Mouse (Mus musculus) frontal cortex, postnatal 10 days (tissue): ENCODE measurements around the gene Iltifb.
A peak's percentile ranks its signal among the peaks of the same experiment; 100 is the strongest.
"Not testable (repeated sequence)": the region's sequence is repeated elsewhere in the genome, so short reads cannot be mapped to it uniquely, and the experiment has no call there.

Experiments used
- DNase-seq, 2 experiments: peaks; one replicate each; pipeline ENCODE4 v3.0.0; 2022; ENCODE audit warnings: low spot score in 2 of 2, mixed read lengths in 1 of 2

Gene Iltifb

GRCm38 (mm10) chr10:118294938-118295337 lies at the start of gene Iltifb:
Iltifb (minus strand) TSS chr10:118295038.
- DNase-seq = no peak

- not testable (repeated sequence) for DNase-seq
Observed at GRCm38 (mm10) chr10:118343155-118343554, 48.3 kb upstream of the Iltifb start, which contains the start of gene Gm9046. Gm9046 (minus strand) TSS chr10:118343255.

GRCm38 (mm10) chr10:118337731-118338130 lies 42.9 kb upstream of the Iltifb start, which contains the start of gene Gm9045:
Gm9045 (minus strand) TSS chr10:118337831.
- not testable (repeated sequence) for DNase-seq

GRCm38 (mm10) chr10:118332308-118332707 lies 37.5 kb upstream of the Iltifb start, which contains the start of gene Gm9044:
Gm9044 (minus strand) TSS chr10:118332408.
- not testable (repeated sequence) for DNase-seq

GRCm38 (mm10) chr10:118326869-118327268 lies 32.0 kb upstream of the Iltifb start, which contains the start of gene Gm9040:
Gm9040 (minus strand) TSS chr10:118326969.
- DNase-seq = not testable (repeated sequence)

- DNase-seq = no peak
Observed at GRCm38 (mm10) chr10:118319024-118319423, 24.2 kb upstream of the Iltifb start.

GRCm38 (mm10) chr10:118302133-118302532 lies 7.3 kb upstream of the Iltifb start:
- DNase-seq = not testable (repeated sequence)

GRCm38 (mm10) chr10:118283016-118283415 lies 11.8 kb downstream of the Iltifb start:
- DNase-seq = not testable (repeated sequence)

- DNase-seq = not testable (repeated sequence)
Observed at GRCm38 (mm10) chr10:118282565-118282964, 12.3 kb downstream of the Iltifb start.

GRCm38 (mm10) chr10:118278069-118278468 lies 16.8 kb downstream of the Iltifb start:
- DNase-seq = not testable (repeated sequence)

GRCm38 (mm10) chr10:118271416-118271815 lies 23.4 kb downstream of the Iltifb start:
- DNase-seq = not testable (repeated sequence)

- not testable (repeated sequence) for DNase-seq
Observed at GRCm38 (mm10) chr10:118268812-118269211, 26.0 kb downstream of the Iltifb start.

- not testable (repeated sequence) for DNase-seq
Observed at GRCm38 (mm10) chr10:118258388-118258787, 36.5 kb downstream of the Iltifb start, which contains the start of gene Gm32802. Gm32802 (plus strand) TSS chr10:118258688.

- peak in 1 of 2 experiments; percentile 21 for DNase-seq
Observed at GRCm38 (mm10) chr10:118250852-118251295, 44.0 kb downstream of the Iltifb start.

GRCm38 (mm10) chr10:118249006-118249595 lies 45.7 kb downstream of the Iltifb start:
- peak in 1 of 2 experiments; percentile 5 for DNase-seq

- not testable (repeated sequence) for DNase-seq
Observed at GRCm38 (mm10) chr10:118240680-118241079, 54.2 kb downstream of the Iltifb start, which contains the start of gene Gm32717. Gm32717 (minus strand) TSS chr10:118240780.
